Mouse (Mus musculus) splenic B cell, adult 2 months (primary cell): ENCODE results near the gene Smim24.

Experiments used
- DNase-seq: peaks from one replicate; pipeline ENCODE4 v3.0.0-alpha.2; 2011; ENCODE audit warnings: low read depth, low spot score
- H3K27me3 ChIP-seq: 2 replicates; pipeline ENCODE4 v1.6.1; 2012; ENCODE audit warnings: mild to moderate bottlenecking, low read length, moderate library complexity, mixed read lengths; ENCODE audit not compliant: control insufficient read depth, poor library complexity, insufficient read depth, severe bottlenecking
- H3K36me3 ChIP-seq: 2 replicates; pipeline ENCODE4 v1.6.1; 2012; ENCODE audit warnings: mild to moderate bottlenecking, low read length, moderate library complexity, mixed read lengths; ENCODE audit not compliant: control insufficient read depth, poor library complexity, insufficient read depth, severe bottlenecking

Smim24 gene

GRCm38 (mm10) chr10:81393456-81394063 is 709 bp downstream of the Smim24 start:
- H3K27me3 ChIP-seq = no peaks in the 10 kb centered on the region
- DNase-seq = no peak
- H3K36me3 ChIP-seq = no peaks in the 10 kb centered on the region

- Histone ChIP-seq H3K27me3 (no peaks in the 10 kb centered on the region), H3K36me3 (no peaks in the 10 kb centered on the region; the same call in 1 of the 2 replicates)
- peak; percentile 86 for DNase-seq
These were observed 2.3 kb downstream of the Smim24 start for GRCm38 (mm10) chr10:81395127-81395526.

GRCm38 (mm10) chr10:81395865-81396264 is 3.0 kb downstream of the Smim24 start:
- Histone ChIP-seq H3K27me3 (no peaks in the 10 kb centered on the region), H3K36me3 (peaks cover 2% of the 10 kb centered on the region; the same call in 1 of the 2 replicates)
- DNase-seq = no peak

- no peak for DNase-seq
- no peaks in the 10 kb centered on the region for H3K27me3 ChIP-seq
These were observed 3.9 kb downstream of the Smim24 start for GRCm38 (mm10) chr10:81396749-81397148.

DNA sequence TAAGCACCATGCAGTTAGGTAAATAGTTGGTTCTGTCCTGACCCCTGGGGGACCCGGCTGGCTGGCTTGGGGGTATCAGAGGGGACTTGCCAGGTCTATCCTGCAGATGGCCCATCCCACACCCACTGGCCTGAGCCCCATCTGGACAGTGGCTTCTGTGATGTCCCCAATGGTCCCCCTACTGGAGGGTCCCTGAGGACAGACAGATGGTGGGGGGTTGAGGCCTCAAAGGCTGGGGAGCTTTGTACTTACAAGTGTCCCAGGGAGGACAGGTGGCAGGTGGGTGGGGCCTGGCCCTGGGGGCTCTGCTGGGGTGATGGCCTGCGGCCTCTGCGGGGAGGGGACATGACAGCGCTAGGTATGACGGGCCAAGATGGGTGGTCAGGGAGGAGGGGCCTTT is 6.4 kb downstream of the Smim24 start:
- Histone ChIP-seq H3K27me3 (no peaks in the 10 kb centered on the region), H3K36me3 (peaks cover 2% of the 10 kb centered on the region; the same call in 1 of the 2 replicates)
- DNase-seq = no peak

More at GRCm38 (mm10) chr10:81396749-81397148, 3.9 kb downstream of the Smim24 start:
- peaks cover 2% of the 10 kb centered on the region; the same call in 1 of the 2 replicates for H3K36me3 ChIP-seq

DNA sequence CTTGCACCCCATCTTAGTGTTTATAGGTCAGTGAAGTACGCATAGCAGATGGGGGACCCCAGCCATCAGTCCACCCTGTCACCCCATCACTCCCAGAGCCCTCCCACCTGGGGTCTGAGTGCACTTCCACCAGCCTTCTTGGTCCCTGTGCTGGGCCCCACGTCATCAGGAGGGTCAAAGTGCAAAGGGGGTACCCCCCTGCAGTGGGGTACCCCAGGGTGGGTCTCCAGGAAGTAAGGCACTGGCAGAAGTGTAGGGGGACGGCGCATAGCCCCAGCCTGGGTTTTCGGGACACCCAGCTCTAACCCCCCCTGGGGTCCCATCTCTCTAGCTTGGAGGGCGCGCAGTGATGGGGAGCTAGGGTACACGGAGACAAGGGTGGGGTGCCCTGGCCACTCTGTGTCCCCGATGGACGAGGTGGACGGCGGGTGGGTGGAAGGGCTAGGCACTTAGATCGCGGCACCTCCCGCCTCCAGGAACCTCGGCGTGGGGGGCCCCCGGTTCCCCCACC is 7.0 kb downstream of the Smim24 start:
- DNase-seq = no peak
- Histone ChIP-seq H3K27me3 (no peaks in the 10 kb centered on the region), H3K36me3 (peaks cover 2% of the 10 kb centered on the region; the same call in 1 of the 2 replicates)

DNA sequence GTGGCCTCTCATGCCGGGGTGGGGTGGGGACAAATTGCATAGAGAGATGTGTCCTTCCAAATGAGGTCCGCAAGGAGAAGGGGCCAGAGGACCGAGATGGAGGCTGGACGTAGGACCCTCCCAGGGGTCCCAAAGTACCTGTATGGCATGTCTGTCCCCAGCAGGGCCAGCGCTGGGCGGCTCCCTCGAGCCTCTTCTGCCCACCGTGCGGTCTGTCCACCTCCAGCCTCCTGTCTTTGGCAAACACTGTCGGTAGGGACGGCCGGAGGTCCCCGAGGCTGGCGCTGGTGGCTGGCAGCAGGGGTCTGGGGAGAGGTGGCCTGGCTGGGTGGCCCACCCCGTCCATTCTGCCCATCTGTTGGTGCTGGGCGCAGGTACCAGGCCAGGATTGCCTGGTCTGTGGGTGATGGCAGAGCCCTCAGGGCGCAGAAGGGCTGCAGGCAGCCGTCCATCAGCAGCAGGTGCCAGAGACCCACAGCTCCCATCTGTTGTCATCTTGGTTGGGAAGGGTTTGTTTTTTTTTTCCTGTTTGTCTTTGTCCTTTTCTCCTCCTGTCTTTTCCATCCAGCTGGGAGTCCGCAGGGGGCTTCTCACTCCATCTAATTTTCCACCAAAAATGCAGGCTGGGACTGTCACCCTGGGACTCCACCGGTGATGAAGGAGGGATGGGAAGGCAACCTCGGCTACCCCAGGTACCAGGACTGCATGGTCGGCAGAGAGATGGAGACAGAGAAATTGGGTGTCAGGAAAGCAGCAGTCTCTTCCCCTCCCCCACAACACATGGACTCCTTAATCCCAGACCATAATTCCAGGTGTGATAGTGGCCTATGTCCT is 7.7 kb downstream of the Smim24 start:
- Histone ChIP-seq H3K27me3 (no peaks in the 10 kb centered on the region), H3K36me3 (peaks cover 2% of the 10 kb centered on the region; the same call in 1 of the 2 replicates)
- DNase-seq = no peak

DNA sequence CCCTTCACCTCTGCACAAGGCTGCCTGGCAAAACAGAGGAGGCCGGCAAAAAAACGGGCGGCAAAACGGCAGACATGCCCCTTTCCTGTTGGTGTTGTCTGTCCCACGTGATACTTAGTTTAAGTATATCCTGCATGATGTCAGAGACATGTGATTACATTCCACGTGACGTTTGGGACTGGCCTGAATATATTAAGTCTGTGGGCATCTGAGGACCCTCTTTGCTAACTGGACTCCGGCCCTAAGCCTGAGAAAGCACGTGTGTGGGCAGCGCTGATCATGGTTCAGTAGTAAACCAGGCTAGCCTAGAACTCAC is 8.3 kb downstream of the Smim24 start:
- no peaks in the 10 kb centered on the region; the same call in 1 of the 2 replicates for H3K27me3 ChIP-seq
- no peak for DNase-seq
- H3K36me3 ChIP-seq = peaks cover 3% of the 10 kb centered on the region; the same call in 1 of the 2 replicates

GRCm38 (mm10) chr10:81401521-81402226 is 8.8 kb downstream of the Smim24 start:
- H3K27me3 ChIP-seq = no peaks in the 10 kb centered on the region; the same call in 1 of the 2 replicates
- no peak for DNase-seq
- peaks cover 3% of the 10 kb centered on the region; the same call in 1 of the 2 replicates for H3K36me3 ChIP-seq

DNA sequence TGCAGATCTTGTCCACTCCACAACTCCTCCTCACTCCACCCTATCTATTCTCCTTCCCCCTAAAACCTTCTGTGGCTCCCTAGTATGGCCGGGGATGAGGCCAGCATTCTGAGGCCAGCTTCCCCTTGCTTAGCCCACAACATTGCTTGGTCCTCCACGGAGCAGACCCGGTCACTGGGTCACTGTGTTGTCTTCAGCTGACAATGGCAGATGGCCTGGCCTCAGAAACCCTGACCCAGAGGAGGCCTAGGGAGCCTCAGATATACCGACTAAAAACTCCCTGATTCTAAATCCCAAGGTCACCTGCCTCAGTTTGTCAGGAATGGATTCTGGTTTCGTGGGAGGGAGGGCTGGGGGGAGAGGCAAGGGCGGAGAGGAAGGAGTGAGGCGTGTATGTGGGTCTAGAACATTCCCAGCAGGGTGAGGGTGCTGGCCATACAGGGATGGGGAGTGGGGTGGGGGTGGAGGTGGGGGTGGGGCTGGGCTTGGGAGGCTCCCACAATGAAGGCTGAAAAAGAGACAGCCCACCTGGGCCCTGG is 9.4 kb downstream of the Smim24 start:
- no peaks in the 10 kb centered on the region; the same call in 1 of the 2 replicates for H3K27me3 ChIP-seq
- peaks cover 3% of the 10 kb centered on the region; the same call in 1 of the 2 replicates for H3K36me3 ChIP-seq
- no peak for DNase-seq

GRCm38 (mm10) chr10:81403511-81403910 is 10.7 kb downstream of the Smim24 start:
- no peaks in the 10 kb centered on the region; the same call in 1 of the 2 replicates for H3K27me3 ChIP-seq
- H3K36me3 ChIP-seq = peaks cover 3% of the 10 kb centered on the region; the same call in 1 of the 2 replicates
- DNase-seq = no peak

DNA sequence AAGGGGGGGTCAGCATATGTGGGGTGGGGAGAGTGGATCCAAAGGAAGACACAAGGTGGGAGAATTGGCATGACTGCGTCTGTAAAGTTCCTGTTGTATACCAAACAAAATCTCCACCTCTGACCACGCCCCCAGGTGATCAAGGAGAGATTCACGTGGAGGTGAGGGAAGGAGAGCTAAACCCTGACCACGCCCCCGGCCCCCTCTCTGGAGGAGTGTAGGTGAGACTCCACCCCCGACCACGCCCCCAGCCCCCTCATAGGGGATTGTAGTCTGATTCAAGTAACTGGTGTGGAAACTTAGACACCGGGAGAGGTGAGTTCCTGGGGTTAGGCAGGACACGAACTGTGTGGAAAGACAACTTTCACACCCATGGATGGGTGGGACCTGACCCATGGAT is 11.2 kb downstream of the Smim24 start:
- H3K27me3 ChIP-seq = no peaks in the 10 kb centered on the region; the same call in 1 of the 2 replicates
- no peak for DNase-seq
- peaks cover 3% of the 10 kb centered on the region; the same call in 1 of the 2 replicates for H3K36me3 ChIP-seq

DNA sequence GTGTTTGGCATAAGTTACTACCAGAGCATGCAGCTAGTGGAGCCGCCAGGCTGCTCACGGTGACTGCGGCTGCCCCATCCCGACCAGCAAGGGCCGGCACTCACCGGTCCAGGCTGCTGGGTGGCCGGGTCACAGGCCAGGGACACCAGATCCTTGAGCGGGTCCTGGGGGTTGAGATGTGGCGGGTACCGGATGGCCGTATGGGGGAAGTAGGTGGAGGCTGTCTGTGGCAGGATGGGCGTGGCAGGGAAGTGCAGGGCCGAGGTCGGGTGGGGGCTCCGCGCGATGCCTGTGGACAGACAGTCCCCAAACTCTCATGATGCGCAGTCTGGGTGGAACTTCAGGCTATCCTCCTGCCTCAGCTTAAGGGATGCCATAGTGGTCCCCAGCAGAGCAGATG is 11.9 kb downstream of the Smim24 start:
- peak; percentile 40 for DNase-seq
- peaks cover 3% of the 10 kb centered on the region; the same call in 1 of the 2 replicates for H3K36me3 ChIP-seq
- H3K27me3 ChIP-seq = no peaks in the 10 kb centered on the region; the same call in 1 of the 2 replicates

DNA sequence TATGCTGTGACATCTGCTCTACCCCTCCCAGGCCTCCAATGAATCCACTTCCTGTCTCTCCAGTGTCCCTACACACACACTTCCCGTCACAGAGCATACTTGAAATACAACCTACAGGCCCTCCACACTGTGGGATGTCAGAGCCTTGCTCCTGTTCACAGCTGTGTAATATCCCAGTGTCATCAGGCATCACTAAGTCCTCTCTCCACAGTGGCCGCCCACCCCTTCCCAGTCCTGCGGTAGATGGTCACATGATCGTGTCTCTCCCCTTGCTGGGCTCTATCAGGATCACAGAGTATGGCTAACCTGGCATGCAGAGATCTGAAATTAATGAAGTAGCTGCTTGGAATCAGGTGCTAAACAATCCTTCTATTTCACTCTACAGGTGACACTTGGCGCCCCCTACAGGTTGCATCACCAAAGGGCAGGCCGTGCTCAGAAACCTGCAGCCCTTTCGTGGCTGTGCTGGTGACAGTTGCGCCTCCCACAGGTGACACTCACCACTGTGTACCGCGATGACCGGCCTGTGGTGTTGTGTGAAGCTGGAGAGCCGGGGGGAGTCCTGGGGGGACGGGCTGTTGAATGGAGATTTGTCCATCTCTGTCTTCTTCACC is 12.8 kb downstream of the Smim24 start:
- H3K36me3 ChIP-seq = peaks cover 2% of the 10 kb centered on the region; the same call in 1 of the 2 replicates
- DNase-seq = peak; percentile 82
- no peaks in the 10 kb centered on the region; the same call in 1 of the 2 replicates for H3K27me3 ChIP-seq
